Mouse (Mus musculus): ENCODE data around the gene Pptc7.

Gene Pptc7

DNA sequence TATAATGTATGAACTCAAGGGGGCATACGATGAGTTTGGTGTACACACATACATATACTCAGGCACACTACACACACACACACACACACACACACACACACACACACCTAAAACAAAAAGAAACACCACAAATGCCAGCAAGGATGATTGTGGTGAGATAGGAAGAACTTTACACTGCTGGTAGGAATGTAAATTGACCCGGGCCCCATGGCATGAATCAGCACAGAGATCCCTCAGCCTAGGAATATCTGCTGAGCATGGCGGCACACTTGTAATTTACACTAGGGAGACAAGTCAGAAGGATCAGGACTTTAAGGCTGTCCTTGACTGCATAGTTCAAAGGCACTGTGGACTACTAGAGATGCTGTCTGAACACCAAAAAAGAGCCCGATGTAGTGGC is 46.1 kb downstream of the Pptc7 start:
- DNase-seq (ENCODE audit: low spot score in 2 of 2) = no peak

DNA sequence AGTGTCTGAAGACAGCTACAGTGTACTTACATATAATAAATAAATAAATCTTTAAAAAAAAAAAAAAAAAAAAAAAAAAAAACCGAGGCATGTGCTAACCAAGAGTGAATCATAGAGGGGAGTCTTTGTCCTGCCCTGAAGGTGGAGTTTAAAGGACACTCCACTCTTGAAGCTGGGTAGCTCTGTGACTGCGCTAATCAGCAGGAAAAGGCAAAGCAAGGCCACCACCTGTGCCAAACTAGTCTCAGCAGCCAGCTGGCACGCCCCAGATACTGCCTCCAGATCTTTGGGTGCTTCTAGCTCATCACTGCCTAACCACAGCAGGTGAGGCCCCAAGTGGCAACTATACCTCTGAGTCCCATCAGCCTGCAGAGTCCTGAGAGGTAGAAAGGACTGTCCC is 50.5 kb downstream of the Pptc7 start:
- no peak for DNase-seq (ENCODE audit: low spot score in 2 of 2)

- no peak for DNase-seq (ENCODE audit: low spot score in 2 of 2)
Observed at GRCm38 (mm10) chr5:122336554-122337294, 52.6 kb downstream of the Pptc7 start.

DNA sequence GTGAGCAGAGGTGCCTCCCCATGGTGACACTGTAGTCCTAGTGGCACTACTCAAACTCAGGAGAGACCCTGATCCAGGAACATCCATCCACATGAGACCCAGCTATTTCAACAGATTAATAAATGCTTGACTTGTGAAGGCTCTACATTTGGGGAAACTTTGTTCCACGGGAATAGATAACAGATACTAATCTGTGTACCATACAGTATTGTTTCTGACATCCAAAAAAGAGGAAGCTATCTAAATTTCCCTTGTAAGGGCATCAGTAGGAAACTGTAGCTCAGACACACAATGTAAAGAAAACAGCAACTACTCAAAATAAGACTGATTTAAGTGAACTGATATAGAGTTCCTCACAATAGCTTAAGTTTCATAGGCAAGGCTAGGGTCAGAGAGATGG is 58.7 kb downstream of the Pptc7 start:
- no peak for DNase-seq (ENCODE audit: low spot score in 2 of 2)

- DNase-seq (ENCODE audit: low spot score in 2 of 2) = no peak
Observed at GRCm38 (mm10) chr5:122343768-122344167, 59.6 kb downstream of the Pptc7 start.

- peak; percentile 51 to 67 for DNase-seq (ENCODE audit: low spot score in 2 of 2)
Observed at GRCm38 (mm10) chr5:122344260-122344659, 60.1 kb downstream of the Pptc7 start.

DNA sequence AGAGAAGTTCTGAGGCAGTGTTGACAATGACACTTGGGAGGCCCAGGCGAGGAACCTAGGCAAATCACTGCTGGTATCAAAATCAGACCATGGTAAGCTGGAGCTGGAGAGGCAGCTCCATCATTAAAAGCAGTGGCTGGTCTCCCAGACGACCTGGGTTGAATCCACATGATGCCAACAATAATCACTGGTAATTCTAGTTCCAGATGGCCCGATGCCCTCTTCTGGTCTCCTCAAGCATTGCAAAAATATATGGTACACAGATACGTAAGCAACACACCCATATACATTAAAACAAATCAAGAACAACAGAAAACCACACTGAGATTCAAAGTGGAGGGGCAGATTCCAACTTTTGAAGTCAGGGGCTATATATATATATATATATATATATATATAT is 61.6 kb downstream of the Pptc7 start:
- no peak for DNase-seq (ENCODE audit: low spot score in 2 of 2)

DNA sequence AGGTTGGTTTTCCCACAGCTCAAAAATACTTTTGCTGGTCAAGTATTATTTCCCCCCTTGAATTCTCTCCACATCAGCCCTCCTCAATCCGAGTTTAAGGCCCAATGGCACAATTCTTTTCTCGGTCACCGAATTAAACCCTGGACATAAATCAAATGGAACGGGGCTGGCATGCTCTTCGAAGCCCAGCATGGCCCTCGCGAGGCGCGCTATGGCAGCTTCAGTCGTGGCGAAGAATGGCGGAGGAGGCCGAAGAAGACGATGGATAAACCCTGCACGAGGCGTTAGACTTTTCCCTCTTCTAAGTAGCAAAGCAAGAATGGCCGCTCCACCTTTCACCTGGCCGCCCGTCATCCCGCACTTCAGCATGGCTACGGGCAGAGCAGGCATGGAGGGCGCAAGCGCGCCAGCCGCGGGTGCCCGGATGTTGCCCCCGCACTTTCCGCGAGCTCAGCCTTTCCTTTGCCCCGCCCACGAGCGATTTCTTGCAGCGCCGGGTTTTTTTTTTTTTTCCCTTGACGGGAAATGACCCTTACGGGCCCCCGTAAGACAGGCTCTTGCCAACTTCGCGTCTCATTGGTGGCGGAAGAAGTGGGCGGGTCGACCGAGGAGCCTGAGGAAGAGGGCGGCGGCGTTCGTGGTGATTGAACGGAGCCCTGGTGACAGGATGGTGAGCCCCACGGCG is 69.8 kb downstream of the Pptc7 start, which contains the start of the genes Rad9b and Vps29:
TSS of gene Rad9b (minus strand) at position 427 of the 685 bp plus-strand sequence.
TSS of gene Vps29 (plus strand) at position 563 of the 685 bp plus-strand sequence.
- peak; percentile 96 to 99 for DNase-seq (ENCODE audit: low spot score in 2 of 2)

DNA sequence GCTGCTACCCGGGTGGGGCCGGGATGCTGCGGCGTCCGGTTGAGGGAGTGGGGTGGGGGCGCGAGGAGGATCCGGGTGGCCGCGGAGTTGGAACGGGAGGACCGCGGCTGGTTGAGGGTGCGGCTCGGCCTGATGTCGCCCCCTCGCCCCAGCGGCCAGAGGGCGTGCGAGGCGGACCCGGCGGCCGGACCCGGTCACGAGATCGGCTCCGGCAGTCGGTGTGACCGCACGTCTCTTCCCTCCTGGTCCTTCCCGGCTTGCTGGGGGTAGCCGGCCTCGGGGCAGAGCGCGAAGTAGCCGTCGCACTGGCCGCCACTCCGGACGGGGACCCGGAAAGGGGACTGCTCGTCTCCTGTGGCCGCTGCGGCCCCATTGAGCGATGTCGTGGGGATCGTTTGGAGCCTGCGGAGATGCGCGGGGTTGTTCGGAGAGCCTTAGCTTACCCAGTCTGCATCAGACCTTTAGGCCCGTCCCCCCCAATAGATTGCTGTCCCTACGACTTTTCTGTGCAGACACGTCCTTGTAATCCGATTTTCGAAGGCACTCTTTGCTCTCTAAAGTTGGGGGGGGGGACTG is 70.4 kb downstream of the Pptc7 start:
- no peak for DNase-seq (ENCODE audit: low spot score in 2 of 2)

DNA sequence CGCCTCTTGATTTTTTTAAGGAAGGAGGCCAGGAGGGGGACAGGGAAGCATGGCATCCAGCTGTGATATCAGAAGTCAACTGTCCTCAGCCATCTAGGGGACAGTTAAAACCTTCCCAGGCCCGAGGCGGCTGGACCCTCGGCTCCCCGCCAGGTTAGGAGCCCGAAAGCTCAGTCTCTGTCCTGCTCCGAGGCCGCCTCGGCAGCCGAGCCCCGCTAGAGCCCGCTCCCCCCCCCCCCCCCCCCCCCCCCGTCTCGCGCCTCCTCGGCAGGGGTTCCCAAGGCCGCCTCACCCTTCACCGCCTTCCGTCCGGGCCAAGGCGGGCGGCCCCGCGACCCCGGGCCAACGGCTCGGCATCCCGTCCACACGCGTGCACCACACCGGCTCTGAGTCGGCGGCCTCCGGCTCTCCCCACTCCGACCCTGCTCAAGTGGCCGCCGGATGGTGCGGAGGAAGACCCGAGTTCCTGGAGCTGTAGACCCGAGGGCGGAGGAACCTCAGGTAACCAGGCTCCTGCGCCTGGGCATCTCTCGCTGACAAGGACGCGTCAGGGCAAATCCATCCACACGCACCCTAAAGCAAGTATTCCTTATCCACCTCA is 87.5 kb downstream of the Pptc7 start, which contains the start of gene Gpn3:
TSS of gene Gpn3 (plus strand) at position 286 of the 601 bp plus-strand sequence.
- DNase-seq (ENCODE audit: low spot score in 2 of 2) = no peak

DNA sequence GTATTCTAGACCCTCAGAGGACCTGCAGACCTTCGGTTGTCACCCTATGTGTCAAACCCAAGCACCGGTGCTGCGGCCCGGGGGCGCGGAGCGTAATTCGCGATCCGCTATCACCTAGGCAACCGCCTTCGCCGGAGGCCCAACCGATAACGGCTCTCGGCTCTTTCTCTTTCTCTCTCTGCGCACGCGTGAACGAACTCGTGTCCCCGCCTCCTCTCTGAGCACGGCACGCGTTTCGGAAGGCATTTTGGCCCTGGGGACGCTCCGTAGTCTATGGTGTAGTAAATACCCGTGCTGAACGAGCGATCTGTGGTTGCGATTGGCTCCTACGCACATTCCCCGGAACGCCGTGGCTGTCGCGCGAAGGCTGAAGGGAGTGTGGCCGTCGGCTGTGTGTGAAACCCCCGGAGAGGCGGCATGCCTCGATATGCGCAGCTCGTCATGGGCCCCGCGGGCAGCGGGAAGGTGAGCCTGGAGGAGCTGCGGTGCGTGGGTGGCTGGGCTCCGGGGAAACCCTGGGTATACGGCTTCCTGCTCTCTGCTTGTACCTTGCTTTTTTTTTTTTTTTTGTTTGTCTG is 88.1 kb downstream of the Pptc7 start, which contains the start of gene Fam216a:
TSS of gene Fam216a (minus strand) at position 173 of the 578 bp plus-strand sequence.
- DNase-seq (ENCODE audit: low spot score in 2 of 2) = peak; percentile 99

DNA sequence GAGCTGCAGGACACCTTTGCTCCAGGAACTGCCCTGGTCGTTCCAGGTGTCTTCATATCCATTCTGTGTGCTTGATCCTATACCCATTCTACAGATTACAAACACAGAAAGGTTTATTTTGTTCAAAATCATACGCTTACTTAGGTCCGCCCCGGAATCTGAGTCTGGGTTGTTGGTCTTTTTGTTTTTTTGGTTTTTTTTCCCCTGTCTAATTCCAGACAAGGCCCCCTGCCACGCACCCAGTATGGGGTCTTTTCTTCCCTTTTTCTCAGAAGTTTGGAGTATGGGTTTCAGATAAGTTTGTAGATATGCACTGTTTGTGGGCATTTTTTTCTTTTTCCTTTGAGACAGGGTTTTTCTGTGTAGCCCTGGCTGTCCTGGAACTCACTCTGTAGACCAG is 88.7 kb downstream of the Pptc7 start:
- DNase-seq (ENCODE audit: low spot score in 2 of 2) = no peak

All from frontal cortex, postnatal 25 days (tissue).